Mouse (Mus musculus) intestine, embryonic 14.5 days (tissue): ENCODE measurements around the gene Shc4. TPM values are rescaled to one million over a fixed set of nuclear protein-coding genes. Genes with fewer than 3 reads are reported as not detected.

Experiments used
- ATAC-seq: fragments of 200-750 bp; cut with Nextera tagmentation; replicated peaks from 2 replicates; pipeline ENCODE4 v1.8.0; 2017; ENCODE audit warnings: low read depth, moderate number of reproducible peaks, moderate TSS enrichment, moderate library complexity; ENCODE audit not compliant: low FRiP score, low TSS enrichment
- DNase-seq: peaks from one replicate; pipeline ENCODE4 v3.0.0-alpha.2; 2018; ENCODE audit warnings: low spot score
- H3K27ac ChIP-seq: fragments of 300-500 bp; sonication (generic); 2 replicates; pipeline ENCODE4 v1.5.1; 2014; ENCODE audit warnings: low read depth, mild to moderate bottlenecking, control low read depth
- H3K27me3 ChIP-seq: fragments of 300-500 bp; sonication (generic); replicated peaks from 2 replicates; pipeline ENCODE4 v1.6.1; 2014; ENCODE audit warnings: low read length, control low read depth; ENCODE audit not compliant: control insufficient read depth, insufficient read depth
- H3K36me3 ChIP-seq: fragments of 300-500 bp; sonication (generic); 2 replicates; pipeline ENCODE4 v1.6.1; 2014; ENCODE audit warnings: low read length, control low read depth; ENCODE audit not compliant: control insufficient read depth, insufficient read depth
- H3K4me1 ChIP-seq: fragments of 300-500 bp; sonication (generic); replicated peaks from 2 replicates; pipeline ENCODE4 v1.6.1; 2014; ENCODE audit warnings: low read length, control low read depth, mixed read lengths; ENCODE audit not compliant: control insufficient read depth, insufficient read depth
- H3K4me2 ChIP-seq: fragments of 300-500 bp; sonication (generic); 2 replicates; pipeline ENCODE4 v1.6.1; 2014; ENCODE audit warnings: low read length
- H3K4me3 ChIP-seq: fragments of 300-500 bp; sonication (generic); 2 replicates; pipeline ENCODE4 v1.5.1; 2014; ENCODE audit warnings: low read depth, low read length, control low read depth, mixed read lengths
- H3K9ac ChIP-seq: fragments of 300-500 bp; sonication (generic); 2 replicates; pipeline ENCODE4 v1.6.1; 2014; ENCODE audit warnings: mild to moderate bottlenecking, low read length
- H3K9me3 ChIP-seq: fragments of 300-500 bp; sonication (generic); 2 replicates; pipeline ENCODE4 v1.6.1; 2016; ENCODE audit warnings: low read length, control low read depth; ENCODE audit not compliant: control insufficient read depth
- WGBS: fragments of 180-500 bp; shearing (Covaris S2); extraction: QIAGEN DNeasy Blood & Tissue Kit; methylation state at CpG from one replicate; pipeline ENCODE4 v1.1.7; 2014; 5-methylcytosine and 5-hydroxymethylcytosine counted together
- polyA plus RNA-seq: library from polyadenylated mRNA; unstranded; fragments of >200 nt; fragmentation: Nextera tagmentation; extraction: Ambion mirVana; gene quantifications from 2 replicates; pipeline ENCODE4 v1.2.1, GENCODE M21; 2014

Gene Shc4
- polyA plus RNA-seq, 1 experiment from 2014 or later = 2.5 TPM

DNA sequence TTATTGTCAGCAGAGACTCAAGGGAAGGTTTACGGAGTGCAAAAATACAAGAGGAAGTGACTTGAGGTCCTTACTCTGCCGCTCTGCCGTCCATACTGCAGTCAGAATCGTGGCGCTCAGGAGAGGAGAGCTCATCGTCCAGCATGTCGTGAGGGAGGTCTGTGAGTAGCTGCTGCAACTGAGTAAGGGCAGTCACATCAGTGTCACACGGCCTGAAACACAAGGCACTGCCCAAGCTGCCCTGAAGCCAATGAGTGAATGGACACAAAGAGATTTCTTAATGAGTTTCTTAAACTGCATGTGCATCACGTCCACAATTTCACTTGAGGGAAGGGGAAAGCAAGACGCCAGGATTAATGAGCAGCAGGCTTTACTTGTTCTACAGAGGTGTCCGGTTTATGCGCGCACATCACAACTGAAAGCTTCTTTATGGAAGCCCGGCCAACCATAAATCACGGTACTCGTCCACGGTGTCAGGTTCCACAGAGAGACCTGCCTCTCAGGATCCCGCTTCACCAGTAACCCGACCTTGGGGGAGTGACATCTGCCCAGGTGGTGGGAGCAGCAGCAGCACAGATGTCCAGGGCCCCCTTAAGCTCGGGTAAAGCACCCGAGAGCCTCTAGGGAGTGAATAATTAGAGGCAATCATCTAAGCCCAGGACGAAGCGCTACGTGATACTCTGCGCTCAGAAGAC lies 103.6 kb downstream of the Shc4 start:
- Histone ChIP-seq H3K9me3 (no peaks in the 10 kb centered on the region), H3K27ac (no peak overlapping the region), H3K4me2 (no peak overlapping the region), H3K4me1 (peaks cover 10% of the 10 kb centered on the region; the same call in 1 of the 2 replicates), H3K4me3 (no peak overlapping the region), H3K27me3 (no peaks in the 10 kb centered on the region), H3K36me3 (peaks cover 46% of the 10 kb centered on the region), H3K9ac (no peak overlapping the region)
- ATAC-seq (no peak), DNase-seq (no peak)
- 70% methylated on average over 25 of the region's 25 CpGs for WGBS

GRCm38 (mm10) chr2:125615858-125616424 lies 108.0 kb downstream of the Shc4 start:
- no peak for ATAC-seq

DNA sequence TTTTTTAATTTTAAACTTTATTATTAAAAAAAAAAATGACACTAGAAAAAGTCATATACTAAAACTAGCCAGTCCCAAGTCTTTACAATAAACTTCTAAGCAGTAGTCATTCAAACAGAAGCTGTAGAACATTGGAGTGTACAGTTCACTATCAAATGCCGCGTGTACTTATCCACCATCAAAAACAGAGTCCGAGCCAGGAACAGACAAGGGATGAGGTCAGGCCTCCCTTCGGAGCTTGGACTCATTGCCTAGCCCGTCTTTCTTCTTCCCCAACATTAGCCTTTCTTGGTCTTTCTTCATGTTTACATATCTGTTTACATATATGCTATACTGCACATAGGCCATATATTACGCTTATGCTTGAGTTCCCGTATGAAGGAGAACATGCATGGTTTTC lies 108.5 kb downstream of the Shc4 start:
- H3K9me3 ChIP-seq = no peaks in the 10 kb centered on the region
- no peak overlapping the region for H3K27ac ChIP-seq
- H3K4me1 ChIP-seq = no peaks in the 10 kb centered on the region
- H3K4me2 ChIP-seq = no peak overlapping the region
- peaks cover 87% of the 10 kb centered on the region for H3K36me3 ChIP-seq
- H3K4me3 ChIP-seq = no peak overlapping the region
- WGBS = 89% methylated on average over 7 of the region's 7 CpGs
- DNase-seq (no peak), ATAC-seq (no peak)
- H3K9ac ChIP-seq = no peak overlapping the region
- no peaks in the 10 kb centered on the region for H3K27me3 ChIP-seq

More at GRCm38 (mm10) chr2:125615858-125616424, 108.0 kb downstream of the Shc4 start:
- Histone ChIP-seq H3K4me3 (no peak overlapping the region), H3K9me3 (no peaks in the 10 kb centered on the region), H3K4me1 (no peaks in the 10 kb centered on the region), H3K4me2 (no peak overlapping the region), H3K9ac (no peak overlapping the region), H3K36me3 (peaks cover 83% of the 10 kb centered on the region), H3K27ac (no peak overlapping the region), H3K27me3 (no peaks in the 10 kb centered on the region)
- 77% methylated on average over 8 of the region's 8 CpGs for WGBS
- no peak for DNase-seq

DNA sequence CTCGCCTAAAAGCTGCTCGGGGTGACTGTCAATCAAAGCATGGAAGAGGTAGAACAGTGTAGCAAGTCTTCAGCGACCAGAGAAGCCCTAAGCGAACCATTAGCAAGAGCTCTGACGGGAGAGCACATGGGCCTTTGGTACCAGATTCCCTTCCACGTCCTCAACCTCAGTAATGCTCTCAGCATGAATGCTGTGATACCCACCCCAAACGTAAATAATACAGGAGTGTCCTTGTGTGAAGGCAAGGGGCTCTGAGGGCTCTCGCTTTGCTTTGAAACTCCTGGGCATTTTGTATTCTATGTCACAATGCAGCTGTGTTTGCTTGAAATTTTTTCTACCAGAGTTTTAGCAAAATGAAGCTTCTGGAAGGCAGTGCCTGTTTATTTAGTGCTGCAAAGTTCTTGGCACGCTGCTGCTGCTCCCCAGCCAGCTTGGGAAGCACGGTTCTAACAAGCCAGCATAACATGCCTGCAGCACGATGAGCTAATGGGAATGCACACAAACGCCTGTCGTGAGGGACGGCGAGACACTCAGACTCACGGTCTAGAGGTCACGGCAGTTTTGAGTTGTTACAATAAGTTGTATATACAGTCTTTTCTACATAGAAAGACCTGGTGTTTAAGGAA lies 117.6 kb downstream of the Shc4 start:
- Histone ChIP-seq H3K27ac (no peak overlapping the region), H3K27me3 (no peaks in the 10 kb centered on the region), H3K36me3 (peaks cover 56% of the 10 kb centered on the region), H3K9me3 (no peaks in the 10 kb centered on the region), H3K9ac (no peak overlapping the region), H3K4me3 (no peak overlapping the region), H3K4me1 (0 out of 2 replicates have a peak, but pooled peaks cover 3% of the 10 kb centered on the region), H3K4me2 (no peak overlapping the region)
- ATAC-seq (no peak), DNase-seq (no peak)
- 73% methylated on average over 17 of the region's 17 CpGs for WGBS

DNA sequence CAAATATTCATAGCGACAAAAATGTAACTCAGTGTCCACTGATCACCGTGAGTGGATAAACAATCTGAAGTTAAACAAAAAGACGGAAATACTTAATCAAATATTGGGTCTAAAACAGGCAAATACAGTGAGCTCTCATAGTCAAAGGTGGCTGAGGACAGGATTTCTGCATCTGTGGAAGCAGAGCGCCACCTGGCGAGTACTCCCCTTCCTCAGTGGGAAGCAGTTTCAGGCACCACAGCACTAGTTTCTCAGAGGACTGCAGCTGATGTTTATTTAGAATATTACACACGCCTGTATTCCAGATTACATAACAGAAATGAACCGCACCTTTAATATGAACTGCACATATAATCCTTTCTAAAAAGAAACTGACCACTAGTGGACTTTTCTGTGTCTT lies 119.3 kb downstream of the Shc4 start:
- 54% methylated on average over 7 of the region's 7 CpGs for WGBS
- DNase-seq = peak; percentile 80
- no peak overlapping the region for H3K9ac ChIP-seq
- H3K27ac ChIP-seq = no peak overlapping the region
- H3K36me3 ChIP-seq = peaks cover 60% of the 10 kb centered on the region
- H3K4me3 ChIP-seq = no peak overlapping the region
- no peak overlapping the region for H3K4me2 ChIP-seq
- 0 out of 2 replicates have a peak, but pooled peaks cover 3% of the 10 kb centered on the region for H3K4me1 ChIP-seq
- H3K9me3 ChIP-seq = no peaks in the 10 kb centered on the region
- 0 out of 2 replicates have a peak, but pooled peaks have one; percentile 55 for ATAC-seq
- H3K27me3 ChIP-seq = no peaks in the 10 kb centered on the region

DNA sequence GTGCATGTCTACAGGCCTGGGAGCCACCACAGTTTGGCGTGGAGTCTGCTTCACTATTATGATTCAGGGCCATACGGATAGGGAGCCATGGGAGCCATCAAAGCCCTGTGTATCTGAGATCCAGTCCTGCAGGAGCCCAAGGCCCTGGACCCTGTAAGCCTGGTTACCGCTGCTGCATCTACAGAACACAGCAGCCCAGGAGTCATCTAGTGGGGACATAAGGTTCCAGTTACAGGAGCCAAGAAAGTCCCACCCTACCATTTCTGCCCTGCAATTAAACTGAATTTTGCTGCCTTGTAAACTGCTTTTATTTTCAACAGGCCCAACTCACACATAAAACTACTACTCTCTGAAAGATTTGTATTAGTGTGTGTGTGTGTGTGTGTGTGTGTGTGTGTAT lies 121.0 kb downstream of the Shc4 start:
- no peak overlapping the region for H3K9ac ChIP-seq
- H3K36me3 ChIP-seq = peaks cover 66% of the 10 kb centered on the region
- H3K27ac ChIP-seq = no peak overlapping the region
- 92% methylated on average over 3 of the region's 3 CpGs for WGBS
- H3K4me2 ChIP-seq = no peak overlapping the region
- no peak overlapping the region for H3K4me3 ChIP-seq
- H3K9me3 ChIP-seq = no peaks in the 10 kb centered on the region
- DNase-seq (no peak), ATAC-seq (no peak)
- H3K27me3 ChIP-seq = no peaks in the 10 kb centered on the region
- H3K4me1 ChIP-seq = 0 out of 2 replicates have a peak, but pooled peaks cover 3% of the 10 kb centered on the region

- peaks cover 73% of the 10 kb centered on the region for H3K36me3 ChIP-seq
- ATAC-seq (no peak), DNase-seq (no peak)
- no peaks in the 10 kb centered on the region for H3K27me3 ChIP-seq
- no peak overlapping the region for H3K4me2 ChIP-seq
- no peaks in the 10 kb centered on the region for H3K9me3 ChIP-seq
- 79% methylated on average over 4 of the region's 4 CpGs for WGBS
- H3K27ac ChIP-seq = no peak overlapping the region
- H3K4me3 ChIP-seq = no peak overlapping the region
- H3K9ac ChIP-seq = no peak overlapping the region
- H3K4me1 ChIP-seq = no peaks in the 10 kb centered on the region
These were observed 125.0 kb downstream of the Shc4 start for GRCm38 (mm10) chr2:125598958-125599357.

DNA sequence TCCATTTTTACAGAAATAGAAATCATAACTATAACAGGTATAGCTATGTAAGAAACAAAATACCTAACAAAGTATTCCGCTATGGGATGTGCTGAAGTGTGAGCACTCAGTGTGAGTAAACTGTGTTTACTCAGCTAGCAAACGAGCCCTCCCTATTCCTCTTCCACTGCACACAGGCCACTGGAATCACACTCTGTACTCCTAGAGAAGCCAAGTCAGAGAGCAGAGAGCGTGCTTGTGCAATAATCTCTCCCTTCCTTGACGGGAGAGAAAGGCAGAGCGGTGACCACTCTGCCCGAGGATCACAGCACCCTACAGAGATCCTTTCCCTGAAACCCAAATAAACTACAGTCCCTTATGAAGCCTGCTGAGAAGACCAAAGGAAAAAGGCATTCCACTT lies 125.7 kb downstream of the Shc4 start:
- H3K9me3 ChIP-seq = no peaks in the 10 kb centered on the region
- H3K4me3 ChIP-seq = no peak overlapping the region
- DNase-seq (no peak), ATAC-seq (no peak)
- H3K27me3 ChIP-seq = no peaks in the 10 kb centered on the region
- WGBS = 78% methylated on average over 6 of the region's 6 CpGs
- no peak overlapping the region for H3K4me2 ChIP-seq
- peaks cover 69% of the 10 kb centered on the region for H3K36me3 ChIP-seq
- H3K27ac ChIP-seq = no peak overlapping the region
- H3K4me1 ChIP-seq = no peaks in the 10 kb centered on the region
- no peak overlapping the region for H3K9ac ChIP-seq
